Mouse (Mus musculus): ENCODE measurements around the gene St6galnac3.
A peak's percentile ranks its signal among the peaks of the same experiment; 100 is the strongest.

St6galnac3 gene

DNA sequence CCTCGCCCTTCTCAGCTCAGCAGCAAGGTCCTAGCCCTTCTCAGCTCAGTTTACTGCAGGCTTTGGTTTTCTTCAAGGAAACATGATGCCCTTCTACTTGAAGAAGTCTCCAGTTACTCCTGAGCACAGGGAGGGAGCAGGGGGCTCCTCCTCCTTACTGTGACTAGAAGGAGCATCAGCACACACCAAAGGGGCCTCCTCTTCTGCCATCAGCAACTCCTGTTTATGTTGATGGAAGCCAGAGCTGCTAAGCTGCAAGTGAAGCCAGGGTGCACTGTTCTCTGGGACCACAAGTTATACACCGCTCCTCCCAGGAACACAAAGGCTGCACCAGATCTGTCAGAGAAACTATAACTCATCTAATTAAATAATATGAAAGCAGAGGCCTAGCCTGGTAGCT, 34.4 kb downstream of the St6galnac3 start:
- DNase-seq (ENCODE audit: low read depth, low spot score): no peak

DNA sequence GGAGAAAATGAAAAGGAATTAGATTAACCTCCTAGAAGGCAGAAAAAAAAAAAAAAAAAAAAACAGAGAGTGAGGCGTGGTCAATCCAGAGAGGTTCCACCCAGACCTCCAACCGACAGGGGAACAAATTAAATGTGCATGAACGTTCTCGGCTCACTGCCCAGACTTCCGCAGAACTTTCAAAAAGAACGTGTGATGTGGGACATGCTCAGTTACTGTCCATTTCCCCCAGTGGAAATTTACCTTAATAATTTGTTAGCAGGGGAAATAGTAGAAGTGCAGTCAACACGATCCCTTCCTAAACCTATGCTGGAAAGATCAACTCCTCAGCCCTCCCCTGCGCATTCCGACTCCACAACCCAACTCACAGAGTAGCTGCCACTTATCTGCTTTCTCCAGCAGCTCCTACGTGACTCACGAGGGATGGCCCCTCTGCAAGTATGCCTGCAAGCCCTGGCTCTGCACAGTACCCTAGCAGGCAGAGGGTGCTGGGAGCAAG, 35.1 kb downstream of the St6galnac3 start:
- no peak for DNase-seq (ENCODE audit: low read depth, low spot score)

DNA sequence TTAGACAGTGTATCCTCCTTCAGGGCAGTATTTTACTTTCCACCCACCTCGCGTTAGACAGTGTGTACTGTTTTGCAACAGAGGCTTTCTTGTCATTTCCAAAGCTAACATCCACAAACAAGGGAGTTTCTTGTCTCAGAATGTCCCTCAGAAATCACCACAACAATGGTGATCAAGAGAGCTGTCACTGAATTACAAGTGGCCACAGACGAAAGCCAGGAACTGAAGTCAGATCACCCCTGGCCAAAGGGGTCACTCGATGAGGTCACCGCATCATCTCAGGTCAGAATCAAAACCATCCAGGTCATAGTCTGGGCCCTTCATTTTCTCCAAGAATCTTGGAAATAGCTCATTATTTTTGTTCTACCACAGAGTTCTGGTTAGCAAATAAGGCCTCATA, 37.1 kb downstream of the St6galnac3 start:
- DNase-seq (ENCODE audit: low read depth, low spot score): no peak

DNA sequence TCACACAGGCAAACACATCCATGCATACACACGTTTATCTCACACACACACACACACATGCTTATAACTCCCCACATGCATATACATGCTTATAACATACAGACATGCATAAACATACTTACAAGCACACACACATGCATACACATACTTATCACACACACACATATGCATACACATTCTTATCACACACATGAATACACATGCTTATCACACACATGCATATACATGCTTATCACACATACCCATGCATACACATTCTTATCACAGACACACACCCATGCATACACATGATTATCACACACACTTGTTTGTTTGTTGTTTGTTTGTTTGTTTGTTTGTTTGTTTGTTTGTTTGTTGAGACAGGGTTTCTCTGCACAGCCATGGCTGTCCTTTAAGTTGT, 40.1 kb downstream of the St6galnac3 start:
- DNase-seq (ENCODE audit: low read depth, low spot score): no peak

DNA sequence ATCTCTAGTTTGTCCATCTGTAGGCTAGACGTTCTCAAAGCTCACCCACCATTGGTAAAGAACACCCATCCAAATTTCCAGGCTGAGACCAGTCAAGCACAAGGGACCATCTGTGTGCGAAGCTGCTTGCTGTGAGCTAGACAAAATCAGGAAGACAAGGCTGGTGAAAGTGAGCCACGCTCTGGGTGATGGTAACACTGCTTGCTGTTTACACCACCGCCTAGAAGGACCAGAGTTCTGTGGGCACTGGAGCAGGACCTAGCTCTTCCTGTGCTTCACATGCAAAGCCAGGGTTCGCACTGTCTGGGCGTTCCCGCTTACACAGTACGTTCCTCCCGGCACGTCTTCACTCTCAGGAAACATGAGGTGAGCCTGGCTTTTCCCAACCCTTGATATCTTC, 42.7 kb downstream of the St6galnac3 start:
- no peak for DNase-seq (ENCODE audit: low read depth, low spot score)

DNA sequence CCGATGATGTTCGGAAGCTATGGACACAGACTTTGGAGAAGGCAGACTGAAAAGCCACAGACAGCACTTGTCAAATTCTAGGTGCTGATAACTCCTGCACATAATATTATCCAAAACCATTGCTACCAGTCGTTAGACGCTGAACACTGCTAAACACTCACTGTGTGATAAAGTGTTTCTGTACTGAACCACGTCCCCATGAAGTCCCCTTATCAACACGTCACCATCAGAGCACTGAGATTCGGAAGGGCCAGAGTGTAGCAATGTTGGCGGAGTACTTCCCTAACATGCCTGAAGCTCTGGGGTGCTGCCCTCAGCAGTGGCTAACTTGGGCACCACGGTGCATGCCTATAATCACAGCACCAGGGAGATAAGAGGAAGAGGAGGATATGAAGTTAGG, 43.3 kb downstream of the St6galnac3 start:
- no peak for DNase-seq (ENCODE audit: low read depth, low spot score)

DNA sequence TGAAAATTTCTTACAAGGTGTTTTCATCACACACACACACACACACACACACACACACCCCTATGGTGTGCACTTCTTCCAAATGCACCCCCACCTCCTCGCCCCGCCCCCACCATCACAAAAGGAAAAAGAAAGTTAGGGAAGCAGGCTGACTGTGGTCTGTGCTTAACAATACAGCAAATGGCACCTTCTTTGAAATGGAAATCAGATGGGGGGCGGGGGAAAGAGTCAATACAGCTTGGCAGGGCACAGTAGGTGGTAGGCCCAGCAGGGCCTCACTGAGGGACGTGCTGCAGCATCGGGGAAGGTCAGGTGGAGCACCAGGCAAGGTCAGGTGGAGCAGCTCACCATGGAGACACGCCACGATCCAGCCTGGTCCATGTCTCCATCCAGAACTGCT, 49.1 kb downstream of the St6galnac3 start:
- DNase-seq (ENCODE audit: low read depth, low spot score): no peak

DNA sequence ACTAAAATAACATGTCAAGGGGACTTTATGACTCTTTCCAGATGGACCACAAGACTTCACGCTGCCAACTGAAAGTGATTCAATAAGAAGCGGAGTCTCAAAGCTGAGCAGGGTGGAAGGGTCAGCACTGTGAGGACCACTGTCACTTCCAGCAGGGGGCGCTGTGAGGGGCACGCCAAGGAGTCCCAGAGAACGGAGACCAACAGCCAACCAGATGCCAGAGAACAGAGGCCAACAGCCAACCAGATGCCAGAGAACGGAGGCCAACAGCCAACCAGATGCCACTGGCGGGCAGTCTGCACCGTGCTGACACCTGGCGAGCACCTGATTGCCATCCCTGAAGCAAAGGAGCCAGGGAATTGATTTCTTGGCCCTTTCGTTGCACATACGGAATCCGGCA, 49.9 kb downstream of the St6galnac3 start:
- DNase-seq (ENCODE audit: low read depth, low spot score): no peak

DNA sequence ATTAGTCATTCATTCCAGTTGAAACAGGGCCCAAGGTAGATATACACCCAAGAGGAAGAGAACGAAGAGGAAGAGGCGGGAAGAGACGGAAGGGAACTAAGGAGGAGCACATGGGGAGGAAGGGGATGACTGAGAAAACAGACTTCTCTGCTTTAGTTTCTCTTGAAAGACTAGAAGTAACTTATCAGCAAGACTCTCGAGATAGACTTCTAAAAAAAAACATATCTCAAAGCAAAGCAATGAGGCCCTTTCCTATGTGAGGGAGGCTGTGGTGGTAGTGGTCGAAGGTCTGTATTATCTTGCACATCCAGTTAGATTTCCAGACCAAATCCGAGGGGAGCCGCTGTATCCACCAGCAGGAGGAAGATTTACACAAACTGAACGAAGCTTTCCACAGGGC, 50.6 kb downstream of the St6galnac3 start:
- DNase-seq (ENCODE audit: low read depth, low spot score): no peak

DNA sequence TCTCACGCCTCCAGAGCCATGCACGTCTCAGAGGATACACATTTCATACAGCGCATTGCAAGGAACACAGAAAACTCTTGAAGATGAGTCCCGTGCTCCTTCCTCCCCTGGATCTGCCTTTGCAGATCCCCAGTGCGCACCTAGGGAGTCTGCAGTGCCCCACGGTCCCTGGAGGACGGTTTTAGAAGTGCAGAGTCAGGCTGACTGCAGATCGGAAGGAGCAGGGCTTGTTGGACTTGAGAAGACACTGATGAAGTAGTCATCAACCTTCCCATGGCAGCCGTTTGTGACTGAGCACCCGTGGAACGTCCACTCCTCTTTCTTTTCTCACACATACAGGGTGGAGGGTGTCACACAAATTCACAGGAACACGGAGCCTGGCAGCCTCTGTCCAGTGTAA, 51.5 kb downstream of the St6galnac3 start:
- no peak for DNase-seq (ENCODE audit: low read depth, low spot score)

DNA sequence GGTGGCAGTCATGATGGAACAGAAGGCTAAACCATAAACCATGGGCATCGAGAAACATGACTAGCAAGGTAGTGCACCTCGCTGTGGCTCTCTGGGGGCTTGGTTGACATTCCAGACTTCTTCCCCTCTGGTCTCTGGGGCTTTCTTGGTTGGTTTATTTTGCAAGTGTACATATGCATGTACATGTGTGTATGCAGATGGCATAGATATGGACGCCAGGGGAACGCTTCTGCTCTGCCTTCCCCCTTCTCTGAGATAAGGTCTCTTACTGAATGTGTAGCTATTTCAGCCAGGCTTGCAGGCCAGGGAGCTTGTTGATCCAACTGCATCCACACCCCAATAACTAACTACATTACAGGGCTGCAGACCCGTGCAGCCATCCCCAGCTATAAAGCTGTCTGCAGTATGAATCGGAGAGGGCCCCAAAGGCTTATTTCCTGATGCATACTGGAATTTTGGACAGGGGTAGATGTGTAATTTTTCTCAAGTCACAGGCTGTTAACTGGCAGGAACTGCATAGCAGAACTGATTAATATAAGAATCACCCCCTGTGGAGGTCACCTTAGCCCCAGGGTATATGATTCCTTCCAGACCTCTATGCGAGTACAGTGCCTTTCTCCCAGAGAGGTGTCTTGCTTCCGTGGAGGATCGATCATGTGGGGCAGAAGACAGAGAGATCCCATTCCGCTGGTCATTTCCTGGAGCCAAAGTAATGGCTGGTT, 53.9 kb downstream of the St6galnac3 start:
- no peak for DNase-seq (ENCODE audit: low read depth, low spot score)

DNA sequence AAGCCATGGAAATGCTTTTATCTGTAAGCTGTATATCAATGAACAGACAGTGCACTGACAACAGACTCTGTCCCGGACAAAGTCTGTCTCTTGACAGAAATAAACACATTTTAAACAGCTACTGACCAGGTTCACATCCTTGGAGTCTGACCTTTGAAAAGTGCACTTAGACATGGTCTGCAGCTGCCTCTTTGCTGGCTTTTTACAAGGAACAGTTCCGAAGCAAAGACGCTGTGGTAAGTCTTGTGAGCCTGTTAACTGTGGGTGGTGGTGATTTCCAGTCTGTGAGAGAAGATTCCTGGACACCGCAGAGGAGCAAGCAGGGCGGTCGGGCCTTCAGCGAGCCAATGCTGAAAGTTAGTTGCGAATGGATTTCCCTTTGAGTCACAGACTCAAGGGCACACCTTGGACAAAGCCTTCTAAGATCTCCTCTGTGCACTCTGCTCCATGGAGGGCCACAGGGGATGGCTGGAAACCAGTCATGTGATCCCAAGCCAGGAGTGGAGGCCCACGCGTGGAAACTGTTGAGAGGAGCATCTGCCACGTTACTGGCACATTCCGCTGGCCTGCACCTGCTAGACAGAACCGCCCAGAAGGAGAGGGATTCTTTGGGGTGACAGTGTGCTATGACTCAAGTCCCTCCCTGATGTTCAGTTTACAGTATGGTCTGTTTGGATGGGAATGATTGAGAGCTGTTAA, 55.1 kb downstream of the St6galnac3 start:
- no peak for DNase-seq (ENCODE audit: low read depth, low spot score)

DNA sequence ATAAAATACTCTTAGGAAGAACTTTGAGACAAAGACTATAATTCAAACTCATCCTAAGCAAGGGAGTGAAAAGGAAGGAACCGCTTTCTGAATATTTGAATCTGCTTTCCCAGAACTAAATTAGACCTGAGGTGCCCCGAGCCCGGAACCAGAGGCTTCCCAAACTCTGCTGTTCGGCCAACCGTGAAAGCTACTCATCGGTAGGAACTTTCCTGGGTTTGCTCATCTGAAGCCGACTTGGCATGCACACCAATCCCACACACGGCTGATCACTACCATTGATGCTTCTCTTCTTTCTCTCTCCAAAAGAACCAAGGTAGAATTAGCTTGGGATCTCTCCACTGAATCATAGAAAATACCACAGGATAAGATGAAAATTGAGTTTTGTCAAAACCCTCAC, 55.6 kb downstream of the St6galnac3 start:
- no peak for DNase-seq (ENCODE audit: low read depth, low spot score)

DNA sequence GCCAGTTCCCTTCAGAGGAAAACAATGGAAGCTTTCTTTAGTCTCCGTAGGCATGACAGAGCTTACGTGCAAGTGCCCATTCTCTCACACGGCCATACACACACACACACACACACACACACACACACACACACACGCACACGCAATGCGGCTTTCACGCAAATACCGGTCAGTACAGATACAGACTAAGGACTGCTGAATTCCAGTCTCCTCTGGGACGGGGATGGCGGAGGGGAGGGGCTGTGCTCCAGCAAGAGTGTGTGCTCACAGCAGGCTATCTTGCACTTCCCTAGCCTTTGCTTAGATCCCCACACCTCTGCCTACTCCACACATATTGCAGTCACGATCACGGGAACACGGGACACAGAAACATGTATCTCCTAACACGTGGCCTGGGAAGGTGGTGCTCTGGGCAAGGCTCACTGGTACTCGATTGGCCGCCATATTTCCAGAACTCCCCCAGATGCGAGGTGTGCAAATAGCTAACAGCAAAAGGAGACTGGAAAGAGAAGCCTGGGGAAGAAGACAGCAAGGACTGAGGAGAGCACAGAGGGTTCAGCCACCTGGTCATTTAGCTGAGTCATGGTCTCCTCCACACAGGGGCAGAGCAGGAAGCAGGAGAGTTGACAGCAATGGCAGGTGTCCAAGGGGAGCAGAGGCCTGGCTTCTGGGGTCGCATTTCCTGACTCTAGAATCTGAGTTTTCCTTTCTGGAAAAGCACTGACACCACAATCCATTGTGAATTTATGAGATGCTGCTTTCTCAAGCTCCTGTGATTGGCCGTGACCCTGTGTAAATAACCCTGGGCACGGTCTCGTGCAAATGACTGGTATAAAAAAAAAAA, 56.3 kb downstream of the St6galnac3 start:
- DNase-seq (ENCODE audit: low read depth, low spot score): no peak

DNA sequence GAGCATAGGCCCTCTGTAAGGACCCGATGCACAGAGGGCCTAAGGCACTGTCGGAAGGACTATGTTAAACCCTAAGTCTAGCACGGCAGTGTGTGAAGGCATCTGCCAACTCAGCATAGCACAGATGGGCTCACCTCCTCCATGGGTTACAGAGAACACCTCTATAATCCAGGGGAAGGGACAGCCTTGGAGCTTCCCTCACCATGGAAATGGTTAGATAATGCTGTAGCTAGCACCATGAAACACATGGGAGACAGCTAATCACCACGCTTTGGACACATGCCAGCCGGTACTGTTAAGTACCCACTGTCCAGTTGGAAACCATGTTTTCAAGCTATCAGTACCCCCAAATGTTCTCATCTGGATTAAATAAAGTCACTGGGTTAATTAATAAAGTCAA, 60.3 kb downstream of the St6galnac3 start:
- DNase-seq (ENCODE audit: low read depth, low spot score): no peak

DNA sequence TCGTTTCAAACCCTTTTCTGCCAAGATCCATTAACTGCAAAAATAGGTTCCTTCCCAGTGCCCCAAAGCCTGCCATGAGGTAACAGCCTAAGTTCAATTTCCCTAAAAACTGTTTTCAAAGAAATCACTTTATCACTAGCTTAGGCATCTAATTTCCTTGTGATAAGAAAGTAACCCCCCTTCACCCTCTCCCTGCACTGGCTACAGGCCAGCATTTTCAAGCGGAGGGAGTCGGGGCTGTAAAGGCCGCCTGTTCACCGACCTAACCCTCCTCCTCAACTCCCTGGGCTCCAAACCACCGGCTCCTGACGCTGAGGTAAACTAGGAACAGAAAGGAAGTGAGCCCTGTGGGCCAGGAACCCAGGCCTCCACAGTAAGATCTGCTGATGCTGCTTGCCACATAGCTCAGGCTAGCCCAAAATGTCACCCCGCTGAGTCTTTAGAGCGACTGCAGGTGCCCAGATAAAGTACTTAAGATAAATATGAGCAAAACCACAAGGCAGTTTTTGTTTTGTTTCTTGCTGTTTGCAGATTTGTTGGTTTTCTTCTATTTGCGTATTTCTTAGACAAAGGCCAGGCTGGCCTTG, 61.0 kb downstream of the St6galnac3 start:
- DNase-seq (ENCODE audit: low read depth, low spot score): no peak

DNA sequence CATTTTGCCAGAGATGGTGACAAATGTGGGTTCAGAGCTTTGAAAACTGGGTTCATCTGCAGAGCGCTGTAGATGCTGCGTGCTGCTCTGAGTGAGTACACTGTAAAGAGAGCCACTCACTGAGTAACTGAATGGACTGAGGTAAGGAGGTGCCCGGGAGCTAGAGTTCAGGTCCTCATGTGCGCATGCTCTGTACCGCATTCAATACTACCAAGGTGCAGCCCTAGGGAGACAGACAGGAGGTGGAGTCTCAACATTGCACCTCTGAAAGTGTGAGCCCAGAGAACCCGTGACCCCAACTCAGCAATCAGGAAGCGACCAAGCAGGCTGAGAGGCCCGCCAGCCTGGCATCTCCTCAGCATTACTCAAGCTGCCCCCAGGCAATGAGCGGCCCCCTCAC, 62.2 kb downstream of the St6galnac3 start:
- no peak for DNase-seq (ENCODE audit: low read depth, low spot score)

DNA sequence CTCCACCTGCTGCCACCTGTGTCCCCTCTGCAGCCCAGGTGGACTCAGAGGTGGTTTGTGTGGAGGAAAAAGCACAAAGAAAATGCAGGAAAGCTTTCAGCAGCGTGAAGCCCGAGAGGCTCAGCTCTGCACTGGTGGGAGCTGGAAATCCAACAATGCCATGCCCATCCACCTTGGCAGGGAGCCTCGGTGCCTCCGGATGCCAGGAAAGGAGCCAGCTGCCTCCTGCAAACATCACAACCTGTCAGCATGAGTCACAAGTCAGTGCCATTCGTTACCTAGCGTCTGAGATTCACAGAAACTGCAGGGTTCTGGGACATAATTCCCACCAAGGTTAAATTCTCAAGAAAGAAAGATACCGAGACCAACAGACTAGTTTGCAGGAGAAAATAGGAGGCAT, 63.0 kb downstream of the St6galnac3 start:
- no peak for DNase-seq (ENCODE audit: low read depth, low spot score)

DNA sequence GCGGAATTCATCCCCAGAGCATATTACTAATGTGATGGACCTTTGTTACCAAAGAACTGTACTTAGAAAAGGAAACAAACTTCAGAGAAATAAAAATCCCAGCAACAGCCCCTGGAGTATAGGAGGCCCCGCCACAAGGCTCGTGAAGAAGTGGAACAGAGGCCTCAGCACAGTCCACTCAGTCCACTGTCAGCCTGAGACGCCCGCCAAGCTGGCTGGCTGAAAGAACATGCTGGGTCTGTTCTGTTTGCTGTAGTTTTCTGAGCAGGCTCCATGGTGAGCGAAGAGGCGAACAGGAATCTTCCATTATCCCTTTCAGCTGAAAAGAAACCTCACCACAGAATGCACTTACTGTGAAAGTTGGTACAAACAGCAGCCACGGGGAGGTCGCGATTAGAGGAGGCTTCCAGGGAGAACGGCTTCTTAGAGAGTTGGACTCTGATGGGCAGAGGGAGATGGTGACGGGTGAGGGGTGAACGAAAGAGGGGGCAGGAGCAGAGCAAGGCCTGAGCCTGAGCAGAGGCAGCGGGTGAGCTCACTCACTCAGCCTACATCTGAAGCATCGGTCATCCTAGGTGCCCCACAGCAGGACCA, 65.3 kb downstream of the St6galnac3 start:
- DNase-seq (ENCODE audit: low read depth, low spot score): no peak

DNA sequence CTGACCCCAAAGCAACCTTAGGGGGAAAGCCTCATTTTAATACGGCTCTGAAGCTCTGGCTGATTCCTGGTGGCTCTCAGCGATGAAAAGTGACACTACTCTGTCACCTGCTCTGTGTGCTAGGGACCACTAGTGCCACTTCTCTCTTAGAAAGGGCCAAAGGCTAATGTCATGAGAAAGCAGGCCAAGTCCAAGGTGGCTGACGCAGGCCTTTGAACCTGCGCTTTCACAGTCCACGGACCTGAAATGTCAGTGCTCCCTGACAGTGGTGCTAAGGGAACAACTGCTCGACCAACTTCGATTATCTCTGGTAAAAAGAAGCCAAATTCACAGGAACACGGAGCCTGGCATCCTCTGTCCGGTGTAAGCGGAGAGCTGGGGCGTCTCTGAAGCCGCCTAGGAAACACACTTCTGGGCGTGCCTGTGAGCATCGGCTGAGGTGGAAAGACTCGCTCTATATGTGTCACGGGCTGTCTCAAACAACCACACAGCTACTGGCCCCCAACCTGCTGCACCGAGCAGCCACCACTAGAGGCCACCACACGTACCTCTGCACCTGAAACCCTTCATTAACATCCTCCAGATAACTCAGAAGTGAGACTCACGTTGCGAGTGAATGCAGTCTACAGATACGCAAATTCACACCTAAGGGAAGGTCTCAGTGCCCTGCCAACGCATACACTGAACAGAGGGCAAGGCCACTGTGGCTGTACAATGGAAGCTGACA, 66.8 kb downstream of the St6galnac3 start:
- peak; percentile 20 for DNase-seq (ENCODE audit: low read depth, low spot score)

DNA sequence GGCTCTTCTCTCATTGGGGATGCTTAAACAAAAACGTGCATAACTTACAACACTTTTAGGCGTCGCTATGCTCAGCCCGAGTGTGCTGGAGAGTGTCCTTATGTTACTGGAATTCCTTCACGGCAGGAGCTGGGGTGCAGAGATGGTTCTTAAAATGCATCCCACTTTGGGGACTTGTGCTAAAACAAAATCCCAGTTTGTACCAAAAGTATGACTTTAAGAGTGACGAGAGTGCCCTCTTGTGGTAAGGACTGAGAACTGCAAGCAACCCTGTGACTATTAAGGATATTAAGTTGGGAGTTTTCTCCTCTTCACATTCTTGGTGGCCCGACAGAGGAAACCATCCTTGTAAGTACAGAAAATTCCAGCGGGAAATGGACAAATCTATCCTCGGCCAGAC, 69.9 kb downstream of the St6galnac3 start:
- peak; percentile 46 for DNase-seq (ENCODE audit: low read depth, low spot score)
